Mouse (Mus musculus) myocyte (in vitro differentiated cells): Measurements from ENCODE around the gene Nup54.

Experiments
- POLR2A ChIP-seq: IDR thresholded peaks from one replicate; pipeline ENCODE4 v1.6.1; 2011; ENCODE audit warnings: low read depth, mild to moderate bottlenecking, control low read depth, moderate library complexity; ENCODE audit not compliant: insufficient read length
- SRF ChIP-seq: IDR thresholded peaks from one replicate; pipeline ENCODE4 v1.6.1; 2011; ENCODE audit warnings: low read depth; ENCODE audit not compliant: control insufficient read depth, insufficient read length
- TCF12 ChIP-seq: IDR thresholded peaks from one replicate; pipeline ENCODE4 v1.6.1; 2011; ENCODE audit warnings: mild to moderate bottlenecking, control low read depth; ENCODE audit not compliant: poor library complexity, insufficient read depth, severe bottlenecking
- USF1 ChIP-seq: IDR thresholded peaks from one replicate; pipeline ENCODE4 v1.6.1; 2011; ENCODE audit warnings: low read depth, mild to moderate bottlenecking, control low read depth, moderate library complexity

DNA sequence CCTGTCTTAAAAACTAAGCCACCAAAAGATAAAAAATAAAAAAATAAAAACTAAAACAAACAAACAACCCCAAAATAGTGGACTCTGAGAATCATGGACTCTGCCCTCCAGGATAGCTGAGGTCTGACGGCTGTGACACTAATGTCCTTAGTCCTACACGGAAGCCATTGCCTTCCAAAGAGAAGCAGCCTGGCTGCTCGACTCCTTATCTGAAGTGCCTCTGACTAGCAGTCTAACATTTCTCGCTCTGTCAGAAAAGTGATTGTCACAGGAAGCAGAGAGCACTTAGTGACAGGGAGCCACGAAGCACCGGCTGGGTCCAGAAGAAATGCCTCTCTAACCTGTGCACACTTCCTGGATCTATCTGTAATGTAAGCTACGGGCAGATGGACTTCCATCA, 7.9 kb upstream of the Nup54 start:
- TF ChIP-seq POLR2A (no peak), TCF12 (no peak), USF1 (no peak), SRF (no peak)
